Mouse (Mus musculus): ENCODE data around the gene Rnf150. TPM values are rescaled to one million over a fixed set of nuclear protein-coding genes. Genes with fewer than 3 reads are reported as not detected.

Gene Rnf150
- polyA plus RNA-seq, 1 experiment from 2014 or later: 1.5 TPM

GRCm38 (mm10) chr8:82898459-82898841 lies 35.3 kb downstream of the Rnf150 start:
- H3K36me3 ChIP-seq (ENCODE audit: control insufficient read depth, insufficient read depth, low read length): no peaks in the 10 kb centered on the region
- ATAC-seq (replicated peaks; ENCODE audit: low FRiP score): no peak
- 92% methylated on average over 8 of the region's 8 CpGs for WGBS
- no peaks in the 10 kb centered on the region for H3K9me3 ChIP-seq (ENCODE audit: control insufficient read depth, low read length)
- no peaks in the 10 kb centered on the region for H3K27me3 ChIP-seq (ENCODE audit: control insufficient read depth, insufficient read depth, low read length)
- H3K4me2 ChIP-seq (ENCODE audit: low read depth, low read length, severe bottlenecking): no peak overlapping the region
- H3K4me3 ChIP-seq (ENCODE audit: low read depth, low read length): no peak overlapping the region
- H3K4me1 ChIP-seq (replicated peaks; ENCODE audit: control insufficient read depth, insufficient read depth, low read length): no peaks in the 10 kb centered on the region
- DNase-seq (ENCODE audit: low spot score): no peak
- H3K9ac ChIP-seq (ENCODE audit: low read length): no peak overlapping the region
- no peak overlapping the region for H3K27ac ChIP-seq (ENCODE audit: low read depth, low read length)

- Histone ChIP-seq H3K9ac (ENCODE audit: low read length) (no peak overlapping the region), H3K9me3 (ENCODE audit: control insufficient read depth, low read length) (no peaks in the 10 kb centered on the region), H3K36me3 (ENCODE audit: control insufficient read depth, insufficient read depth, low read length) (no peaks in the 10 kb centered on the region), H3K27ac (ENCODE audit: low read depth, low read length) (no peak overlapping the region), H3K27me3 (ENCODE audit: control insufficient read depth, insufficient read depth, low read length) (no peaks in the 10 kb centered on the region), H3K4me3 (ENCODE audit: low read depth, low read length) (no peak overlapping the region), H3K4me2 (ENCODE audit: low read depth, low read length, severe bottlenecking) (no peak overlapping the region), H3K4me1 (replicated peaks; ENCODE audit: control insufficient read depth, insufficient read depth, low read length) (no peaks in the 10 kb centered on the region)
- 85% methylated on average over 4 of the region's 4 CpGs for WGBS
- DNase-seq (ENCODE audit: low spot score): no peak
- no peak for ATAC-seq (replicated peaks; ENCODE audit: low FRiP score)
These were observed 37.8 kb downstream of the Rnf150 start for GRCm38 (mm10) chr8:82900958-82901357.

GRCm38 (mm10) chr8:82901549-82902138 lies 38.5 kb downstream of the Rnf150 start:
- Histone ChIP-seq H3K9ac (ENCODE audit: low read length) (no peak overlapping the region), H3K36me3 (ENCODE audit: control insufficient read depth, insufficient read depth, low read length) (no peaks in the 10 kb centered on the region), H3K27me3 (ENCODE audit: control insufficient read depth, insufficient read depth, low read length) (no peaks in the 10 kb centered on the region), H3K4me3 (ENCODE audit: low read depth, low read length) (no peak overlapping the region), H3K4me1 (replicated peaks; ENCODE audit: control insufficient read depth, insufficient read depth, low read length) (no peaks in the 10 kb centered on the region), H3K9me3 (ENCODE audit: control insufficient read depth, low read length) (no peaks in the 10 kb centered on the region), H3K4me2 (ENCODE audit: low read depth, low read length, severe bottlenecking) (no peak overlapping the region), H3K27ac (ENCODE audit: low read depth, low read length) (no peak overlapping the region)
- WGBS: 55% methylated on average over 12 of the region's 12 CpGs
- DNase-seq (ENCODE audit: low spot score) (no peak), ATAC-seq (replicated peaks; ENCODE audit: low FRiP score) (no peak)

GRCm38 (mm10) chr8:82903497-82903896 lies 40.3 kb downstream of the Rnf150 start:
- H3K4me2 ChIP-seq (ENCODE audit: low read depth, low read length, severe bottlenecking): no peak overlapping the region
- no peak overlapping the region for H3K4me3 ChIP-seq (ENCODE audit: low read depth, low read length)
- no peak for DNase-seq (ENCODE audit: low spot score)
- no peak for ATAC-seq (replicated peaks; ENCODE audit: low FRiP score)
- WGBS: 85% methylated on average over 3 of the region's 3 CpGs
- H3K4me1 ChIP-seq (replicated peaks; ENCODE audit: control insufficient read depth, insufficient read depth, low read length): no peaks in the 10 kb centered on the region
- H3K9me3 ChIP-seq (ENCODE audit: control insufficient read depth, low read length): no peaks in the 10 kb centered on the region
- H3K27ac ChIP-seq (ENCODE audit: low read depth, low read length): no peak overlapping the region
- no peaks in the 10 kb centered on the region for H3K27me3 ChIP-seq (ENCODE audit: control insufficient read depth, insufficient read depth, low read length)
- no peaks in the 10 kb centered on the region for H3K36me3 ChIP-seq (ENCODE audit: control insufficient read depth, insufficient read depth, low read length)
- no peak overlapping the region for H3K9ac ChIP-seq (ENCODE audit: low read length)

DNA sequence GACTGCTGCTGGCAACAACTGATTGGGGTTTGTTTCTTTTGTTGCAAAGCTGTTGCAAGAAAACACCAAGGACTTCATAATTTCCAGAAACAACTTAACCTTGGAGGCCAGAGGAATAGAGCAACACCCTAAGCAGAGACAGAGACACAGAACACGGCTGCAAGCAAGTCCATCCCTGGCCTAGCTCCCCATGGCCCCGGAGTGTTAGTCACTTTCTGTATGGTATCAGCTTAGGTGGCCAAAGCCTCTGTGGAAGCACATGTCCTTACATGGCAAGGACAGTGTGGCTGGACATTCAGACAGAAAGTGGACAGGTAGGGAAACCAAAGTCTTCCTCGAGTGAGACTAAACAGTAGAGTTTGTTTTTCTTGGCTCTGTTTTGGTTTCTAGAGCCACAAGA lies 44.1 kb downstream of the Rnf150 start:
- Histone ChIP-seq H3K9me3 (ENCODE audit: control insufficient read depth, low read length) (no peaks in the 10 kb centered on the region), H3K4me2 (ENCODE audit: low read depth, low read length, severe bottlenecking) (no peak overlapping the region), H3K36me3 (ENCODE audit: control insufficient read depth, insufficient read depth, low read length) (no peaks in the 10 kb centered on the region), H3K4me3 (ENCODE audit: low read depth, low read length) (no peak overlapping the region), H3K9ac (ENCODE audit: low read length) (no peak overlapping the region), H3K27ac (ENCODE audit: low read depth, low read length) (no peak overlapping the region), H3K27me3 (ENCODE audit: control insufficient read depth, insufficient read depth, low read length) (no peaks in the 10 kb centered on the region), H3K4me1 (replicated peaks; ENCODE audit: control insufficient read depth, insufficient read depth, low read length) (no peaks in the 10 kb centered on the region)
- DNase-seq (ENCODE audit: low spot score) (no peak), ATAC-seq (replicated peaks; ENCODE audit: low FRiP score) (no peak)
- WGBS: 86% methylated on average over 3 of the region's 3 CpGs

GRCm38 (mm10) chr8:82911436-82911835 lies 48.3 kb downstream of the Rnf150 start:
- no peak for DNase-seq (ENCODE audit: low spot score)
- H3K36me3 ChIP-seq (ENCODE audit: control insufficient read depth, insufficient read depth, low read length): no peaks in the 10 kb centered on the region
- H3K9ac ChIP-seq (ENCODE audit: low read length): no peak overlapping the region
- no peaks in the 10 kb centered on the region for H3K4me1 ChIP-seq (replicated peaks; ENCODE audit: control insufficient read depth, insufficient read depth, low read length)
- H3K4me3 ChIP-seq (ENCODE audit: low read depth, low read length): no peak overlapping the region
- ATAC-seq (replicated peaks; ENCODE audit: low FRiP score): no peak
- H3K27ac ChIP-seq (ENCODE audit: low read depth, low read length): no peak overlapping the region
- H3K4me2 ChIP-seq (ENCODE audit: low read depth, low read length, severe bottlenecking): no peak overlapping the region
- H3K27me3 ChIP-seq (ENCODE audit: control insufficient read depth, insufficient read depth, low read length): no peaks in the 10 kb centered on the region
- no peaks in the 10 kb centered on the region for H3K9me3 ChIP-seq (ENCODE audit: control insufficient read depth, low read length)

DNA sequence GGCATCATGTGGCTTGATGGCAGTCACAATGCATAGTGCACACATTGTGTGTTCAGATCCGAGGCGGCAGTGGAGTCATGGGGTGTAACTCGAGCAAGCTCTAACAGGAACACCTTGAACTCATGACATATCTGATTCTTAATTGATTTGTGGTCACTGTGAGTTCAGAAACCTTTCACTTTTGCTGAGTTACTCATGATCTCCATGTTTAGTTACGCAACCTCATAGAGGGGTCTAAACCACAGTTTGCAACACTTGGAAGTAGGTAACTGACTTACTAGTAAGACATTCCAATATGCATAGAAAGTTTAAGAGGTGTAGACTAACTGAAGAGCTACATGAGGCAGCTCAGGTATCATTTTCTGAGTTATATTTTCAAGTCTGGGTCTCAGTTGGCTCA lies 49.1 kb downstream of the Rnf150 start:
- Histone ChIP-seq H3K4me2 (ENCODE audit: low read depth, low read length, severe bottlenecking) (no peak overlapping the region), H3K9ac (ENCODE audit: low read length) (no peak overlapping the region), H3K36me3 (ENCODE audit: control insufficient read depth, insufficient read depth, low read length) (no peaks in the 10 kb centered on the region), H3K4me3 (ENCODE audit: low read depth, low read length) (no peak overlapping the region), H3K9me3 (ENCODE audit: control insufficient read depth, low read length) (no peaks in the 10 kb centered on the region), H3K27me3 (ENCODE audit: control insufficient read depth, insufficient read depth, low read length) (no peaks in the 10 kb centered on the region), H3K4me1 (replicated peaks; ENCODE audit: control insufficient read depth, insufficient read depth, low read length) (no peaks in the 10 kb centered on the region), H3K27ac (ENCODE audit: low read depth, low read length) (no peak overlapping the region)
- 90% methylated on average over 4 of the region's 4 CpGs for WGBS
- DNase-seq (ENCODE audit: low spot score): no peak
- no peak for ATAC-seq (replicated peaks; ENCODE audit: low FRiP score)

DNA sequence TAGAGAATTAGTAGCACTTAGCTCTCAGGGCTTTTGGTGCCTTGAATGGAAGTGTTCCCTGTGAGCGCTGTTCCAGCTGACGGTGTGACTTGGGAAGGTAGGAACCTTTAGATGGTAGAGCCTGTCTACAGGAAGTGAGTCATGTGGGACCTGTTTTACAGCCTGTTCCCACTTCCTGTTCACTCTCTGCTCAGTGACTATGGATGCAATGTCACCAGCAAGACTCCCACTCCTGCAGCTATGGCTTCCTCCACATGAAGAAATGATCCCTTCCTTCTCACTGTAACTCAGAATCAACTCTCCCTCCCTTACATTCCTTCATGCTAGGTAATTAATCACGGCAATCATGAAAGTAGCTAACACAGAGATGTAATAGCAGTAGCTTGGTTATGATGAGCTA lies 51.4 kb downstream of the Rnf150 start:
- Histone ChIP-seq H3K9me3 (ENCODE audit: control insufficient read depth, low read length) (no peaks in the 10 kb centered on the region), H3K27ac (ENCODE audit: low read depth, low read length) (no peak overlapping the region), H3K4me2 (ENCODE audit: low read depth, low read length, severe bottlenecking) (no peak overlapping the region), H3K9ac (ENCODE audit: low read length) (no peak overlapping the region), H3K4me1 (replicated peaks; ENCODE audit: control insufficient read depth, insufficient read depth, low read length) (no peaks in the 10 kb centered on the region), H3K36me3 (ENCODE audit: control insufficient read depth, insufficient read depth, low read length) (no peaks in the 10 kb centered on the region), H3K27me3 (ENCODE audit: control insufficient read depth, insufficient read depth, low read length) (no peaks in the 10 kb centered on the region), H3K4me3 (ENCODE audit: low read depth, low read length) (no peak overlapping the region)
- DNase-seq (ENCODE audit: low spot score) (no peak), ATAC-seq (replicated peaks; ENCODE audit: low FRiP score) (no peak)
- WGBS: 87% methylated on average over 3 of the region's 3 CpGs

GRCm38 (mm10) chr8:82916851-82917539 lies 53.8 kb downstream of the Rnf150 start:
- Histone ChIP-seq H3K4me1 (replicated peaks; ENCODE audit: control insufficient read depth, insufficient read depth, low read length) (no peaks in the 10 kb centered on the region), H3K4me2 (ENCODE audit: low read depth, low read length, severe bottlenecking) (no peak overlapping the region), H3K36me3 (ENCODE audit: control insufficient read depth, insufficient read depth, low read length) (no peaks in the 10 kb centered on the region), H3K9ac (ENCODE audit: low read length) (no peak overlapping the region), H3K27ac (ENCODE audit: low read depth, low read length) (no peak overlapping the region), H3K4me3 (ENCODE audit: low read depth, low read length) (no peak overlapping the region), H3K27me3 (ENCODE audit: control insufficient read depth, insufficient read depth, low read length) (no peaks in the 10 kb centered on the region), H3K9me3 (ENCODE audit: control insufficient read depth, low read length) (no peaks in the 10 kb centered on the region)
- WGBS: 67% methylated on average over 1 of the region's 1 CpGs
- DNase-seq (ENCODE audit: low spot score) (no peak), ATAC-seq (replicated peaks; ENCODE audit: low FRiP score) (no peak)

Measured in forebrain, embryonic 11.5 days (tissue).